Mouse (Mus musculus) intestine, embryonic 15.5 days (tissue): ENCODE measurements around the gene Tgfbr2. TPM values are rescaled to one million over a fixed set of nuclear protein-coding genes. Genes with fewer than 3 reads are reported as not detected.
A peak's percentile ranks its signal among the peaks of the same experiment; 100 is the strongest.

Source experiments
- ATAC-seq: fragments of 200-750 bp; cut with Nextera tagmentation; 2 replicates; pipeline ENCODE4 v1.8.0; 2017; ENCODE audit warnings: moderate TSS enrichment, moderate library complexity
- H3K27ac ChIP-seq: fragments of 300-500 bp; sonication (generic); 2 replicates; pipeline ENCODE4 v1.5.1; 2015; ENCODE audit warnings: mild to moderate bottlenecking, inconsistent platforms
- H3K27me3 ChIP-seq: fragments of 300-500 bp; sonication (generic); replicated peaks from 2 replicates; pipeline ENCODE4 v1.6.1; 2015; ENCODE audit warnings: inconsistent platforms
- H3K36me3 ChIP-seq: fragments of 300-500 bp; sonication (generic); 2 replicates; pipeline ENCODE4 v1.6.1; 2015; ENCODE audit warnings: inconsistent platforms
- H3K4me1 ChIP-seq: fragments of 300-500 bp; sonication (generic); replicated peaks from 2 replicates; pipeline ENCODE4 v1.6.1; 2015; ENCODE audit warnings: inconsistent platforms
- H3K4me2 ChIP-seq: fragments of 300-500 bp; sonication (generic); replicated peaks from 2 replicates; pipeline ENCODE4 v1.6.1; 2015; ENCODE audit warnings: mild to moderate bottlenecking, inconsistent platforms
- H3K4me3 ChIP-seq: fragments of 300-500 bp; sonication (generic); replicated peaks from 2 replicates; pipeline ENCODE4 v1.5.1; 2015; ENCODE audit warnings: inconsistent platforms
- H3K9ac ChIP-seq: fragments of 300-500 bp; sonication (generic); 2 replicates; pipeline ENCODE4 v1.6.1; 2015; ENCODE audit warnings: inconsistent platforms
- H3K9me3 ChIP-seq: fragments of 300-500 bp; sonication (generic); 2 replicates; pipeline ENCODE4 v1.6.1; 2016; ENCODE audit warnings: inconsistent platforms
- WGBS: fragments of 180-500 bp; shearing (Covaris S2); methylation state at CpG from one replicate; pipeline ENCODE4 v1.1.7; 2015; 5-methylcytosine and 5-hydroxymethylcytosine counted together
- polyA plus RNA-seq: library from polyadenylated mRNA; unstranded; fragments of >200 nt; fragmentation: Nextera tagmentation; extraction: Ambion mirVana; gene quantifications from 2 replicates; pipeline ENCODE4 v1.2.1, GENCODE M21; 2015

Tgfbr2 gene
- polyA plus RNA-seq, 1 experiment from 2014 or later: 31.8 TPM

DNA sequence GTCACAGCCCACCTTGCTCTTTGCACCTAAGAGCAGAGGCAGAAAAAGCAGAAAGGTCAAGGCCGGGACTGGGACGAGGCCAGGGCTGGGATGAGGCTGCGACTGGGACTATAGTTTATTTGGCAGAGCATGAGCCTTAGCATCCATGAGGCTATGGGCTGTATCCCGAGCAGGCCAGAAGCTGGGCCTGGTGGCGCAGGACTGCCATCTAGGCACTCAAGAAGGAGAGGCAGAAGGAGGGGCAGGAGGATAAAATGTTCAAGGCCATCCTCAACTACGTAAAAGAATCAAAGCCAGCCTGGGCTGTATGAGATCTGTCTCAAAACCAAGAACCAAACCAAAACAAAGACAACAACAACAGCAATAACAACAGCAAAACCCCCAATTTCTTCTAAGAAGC, 52.6 kb downstream of the Tgfbr2 start:
- no peak overlapping the region for H3K4me3 ChIP-seq
- H3K9ac ChIP-seq: no peak overlapping the region
- H3K4me1 ChIP-seq: peaks cover 12% of the 10 kb centered on the region
- WGBS: 52% methylated on average over 6 of the region's 6 CpGs
- H3K27ac ChIP-seq: peak overlapping the region; percentile 80
- H3K36me3 ChIP-seq: peaks cover 25% of the 10 kb centered on the region
- 0 out of 2 replicates have a peak, but pooled peaks have one; percentile 40 for ATAC-seq
- H3K9me3 ChIP-seq: no peaks in the 10 kb centered on the region
- H3K4me2 ChIP-seq: no peak overlapping the region
- H3K27me3 ChIP-seq: no peaks in the 10 kb centered on the region

DNA sequence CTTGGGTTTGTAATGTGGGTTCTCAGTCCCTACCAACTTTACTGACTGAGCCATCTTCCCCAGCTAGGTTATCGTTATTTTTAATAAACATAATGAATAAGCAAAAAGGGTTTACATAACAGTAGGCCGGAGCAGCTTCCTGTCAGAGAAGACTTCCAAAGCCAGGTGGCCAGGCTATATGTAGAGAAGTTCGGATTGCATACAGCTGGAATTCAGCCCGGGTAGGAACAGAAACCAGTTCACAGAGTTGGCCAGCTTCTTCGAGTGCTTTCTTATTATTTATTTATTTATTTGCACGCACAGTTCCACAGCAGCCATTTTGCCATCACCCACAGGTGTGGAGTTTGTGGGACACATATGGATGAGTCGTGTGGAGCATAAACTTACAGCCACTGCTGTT, 53.7 kb downstream of the Tgfbr2 start:
- H3K9me3 ChIP-seq: no peaks in the 10 kb centered on the region
- 51% methylated on average over 7 of the region's 7 CpGs for WGBS
- peaks cover 20% of the 10 kb centered on the region for H3K36me3 ChIP-seq
- H3K27me3 ChIP-seq: no peaks in the 10 kb centered on the region
- no peak overlapping the region for H3K4me2 ChIP-seq
- no peak overlapping the region for H3K9ac ChIP-seq
- H3K4me1 ChIP-seq: peaks cover 12% of the 10 kb centered on the region
- peak overlapping the region; percentile 64; the same call in 1 of the 2 replicates for H3K27ac ChIP-seq
- no peak; the same call in 1 of the 2 replicates for ATAC-seq
- no peak overlapping the region for H3K4me3 ChIP-seq

DNA sequence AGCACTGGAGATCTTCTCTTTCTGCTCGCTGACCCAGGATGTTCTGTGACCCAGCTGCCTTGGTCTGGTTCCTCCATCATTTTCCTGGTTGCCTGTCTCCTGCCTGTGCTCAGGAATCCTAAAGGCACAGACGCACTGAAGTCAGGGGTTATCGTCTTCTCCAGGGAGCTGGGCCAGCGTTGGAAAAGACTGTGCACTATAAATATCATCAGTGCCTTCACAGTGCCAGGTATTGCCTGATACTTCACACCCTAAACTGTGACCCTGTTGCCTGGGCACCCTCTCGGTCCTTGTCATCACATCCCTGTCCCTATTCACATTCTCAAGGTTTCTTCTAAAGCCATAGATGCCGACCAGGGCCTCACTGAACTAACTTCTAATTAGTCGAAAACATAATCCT, 55.2 kb downstream of the Tgfbr2 start:
- no peaks in the 10 kb centered on the region for H3K9me3 ChIP-seq
- no peak overlapping the region for H3K27ac ChIP-seq
- no peak overlapping the region for H3K4me3 ChIP-seq
- H3K4me1 ChIP-seq: peaks cover 12% of the 10 kb centered on the region
- H3K9ac ChIP-seq: no peak overlapping the region
- no peak overlapping the region for H3K4me2 ChIP-seq
- 79% methylated on average over 7 of the region's 7 CpGs for WGBS
- peaks cover 9% of the 10 kb centered on the region for H3K36me3 ChIP-seq
- no peak for ATAC-seq
- H3K27me3 ChIP-seq: no peaks in the 10 kb centered on the region

DNA sequence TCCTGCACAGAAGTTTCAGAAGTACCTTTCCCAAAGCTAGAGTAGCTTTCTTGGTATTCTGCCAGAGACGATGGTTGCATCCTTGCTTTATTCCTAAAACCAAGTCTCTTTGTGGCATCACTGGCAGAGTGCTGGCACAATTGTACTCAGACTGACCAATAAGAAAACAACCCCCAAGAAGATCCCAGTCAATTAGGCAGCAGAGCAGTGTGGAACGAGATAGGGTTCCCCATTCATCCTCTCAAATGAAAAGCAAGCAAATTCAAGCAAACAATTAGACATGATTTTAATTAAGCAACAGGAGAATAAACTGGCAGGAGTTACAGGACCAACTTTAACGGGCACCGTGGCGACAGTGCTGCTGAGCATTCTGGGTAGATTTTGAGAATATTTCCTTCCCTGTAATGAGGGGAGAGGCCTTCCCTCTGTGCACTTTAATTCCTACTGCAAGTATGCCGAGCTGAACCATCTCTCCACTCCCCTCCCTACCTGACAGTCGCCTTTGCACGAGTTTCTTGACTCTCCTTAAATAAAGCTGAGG, 56.8 kb downstream of the Tgfbr2 start:
- Histone ChIP-seq H3K9me3 (no peaks in the 10 kb centered on the region), H3K36me3 (peaks cover 6% of the 10 kb centered on the region), H3K4me3 (no peak overlapping the region), H3K9ac (no peak overlapping the region), H3K4me1 (peaks cover 12% of the 10 kb centered on the region), H3K4me2 (no peak overlapping the region), H3K27me3 (no peaks in the 10 kb centered on the region), H3K27ac (no peak overlapping the region)
- 79% methylated on average over 8 of the region's 8 CpGs for WGBS
- no peak for ATAC-seq

DNA sequence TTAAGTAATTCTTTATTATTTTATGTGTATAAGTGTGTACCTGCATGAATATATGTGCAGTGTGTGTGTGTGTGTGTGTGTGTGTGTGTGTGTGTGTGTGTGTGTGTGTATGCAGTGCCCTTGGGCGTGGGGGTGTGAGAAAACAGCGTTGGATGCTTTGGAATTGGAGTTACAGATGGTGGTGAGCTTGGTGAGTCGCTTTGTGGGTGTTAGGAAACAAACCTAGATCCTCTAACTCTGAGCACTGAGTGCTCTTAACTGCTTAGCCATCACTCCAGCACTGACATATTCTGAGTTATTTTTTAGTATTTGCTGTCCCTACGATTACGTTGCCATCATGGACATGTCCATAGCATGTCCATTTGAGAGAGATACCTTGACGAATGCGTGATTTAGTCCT, 59.3 kb downstream of the Tgfbr2 start:
- peaks cover 6% of the 10 kb centered on the region for H3K36me3 ChIP-seq
- H3K4me3 ChIP-seq: no peak overlapping the region
- H3K27me3 ChIP-seq: no peaks in the 10 kb centered on the region
- no peaks in the 10 kb centered on the region for H3K9me3 ChIP-seq
- ATAC-seq: no peak
- H3K4me1 ChIP-seq: 0 out of 2 replicates have a peak, but pooled peaks cover under 1% of the 10 kb centered on the region
- H3K4me2 ChIP-seq: no peak overlapping the region
- WGBS: 91% methylated on average over 7 of the region's 7 CpGs
- H3K27ac ChIP-seq: no peak overlapping the region
- H3K9ac ChIP-seq: no peak overlapping the region

DNA sequence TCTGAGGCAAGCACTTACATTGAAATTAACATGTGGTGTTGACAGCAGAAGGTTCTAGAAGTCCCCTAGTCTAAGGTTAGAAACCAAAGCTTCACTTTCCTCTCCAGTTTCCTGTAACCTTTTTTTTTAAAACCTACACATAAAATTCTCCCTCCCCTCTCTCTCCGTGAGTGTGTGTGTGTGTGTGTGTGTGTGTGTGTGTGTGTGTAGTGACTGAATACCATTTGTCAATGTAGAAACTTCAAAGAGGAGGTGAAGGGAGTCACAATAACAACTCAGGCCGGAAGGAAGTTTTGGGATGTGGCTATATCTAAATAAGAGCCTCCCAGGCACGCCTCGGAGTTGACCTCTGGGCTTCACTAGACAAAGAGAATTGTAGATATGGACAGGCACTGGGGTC, 60.8 kb downstream of the Tgfbr2 start:
- ATAC-seq: no peak
- no peak overlapping the region for H3K27ac ChIP-seq
- no peak overlapping the region for H3K4me2 ChIP-seq
- H3K4me1 ChIP-seq: no peaks in the 10 kb centered on the region
- no peaks in the 10 kb centered on the region for H3K9me3 ChIP-seq
- peaks cover 15% of the 10 kb centered on the region for H3K36me3 ChIP-seq
- no peaks in the 10 kb centered on the region for H3K27me3 ChIP-seq
- H3K4me3 ChIP-seq: no peak overlapping the region
- WGBS: 20% methylated on average over 4 of the region's 4 CpGs
- H3K9ac ChIP-seq: no peak overlapping the region

DNA sequence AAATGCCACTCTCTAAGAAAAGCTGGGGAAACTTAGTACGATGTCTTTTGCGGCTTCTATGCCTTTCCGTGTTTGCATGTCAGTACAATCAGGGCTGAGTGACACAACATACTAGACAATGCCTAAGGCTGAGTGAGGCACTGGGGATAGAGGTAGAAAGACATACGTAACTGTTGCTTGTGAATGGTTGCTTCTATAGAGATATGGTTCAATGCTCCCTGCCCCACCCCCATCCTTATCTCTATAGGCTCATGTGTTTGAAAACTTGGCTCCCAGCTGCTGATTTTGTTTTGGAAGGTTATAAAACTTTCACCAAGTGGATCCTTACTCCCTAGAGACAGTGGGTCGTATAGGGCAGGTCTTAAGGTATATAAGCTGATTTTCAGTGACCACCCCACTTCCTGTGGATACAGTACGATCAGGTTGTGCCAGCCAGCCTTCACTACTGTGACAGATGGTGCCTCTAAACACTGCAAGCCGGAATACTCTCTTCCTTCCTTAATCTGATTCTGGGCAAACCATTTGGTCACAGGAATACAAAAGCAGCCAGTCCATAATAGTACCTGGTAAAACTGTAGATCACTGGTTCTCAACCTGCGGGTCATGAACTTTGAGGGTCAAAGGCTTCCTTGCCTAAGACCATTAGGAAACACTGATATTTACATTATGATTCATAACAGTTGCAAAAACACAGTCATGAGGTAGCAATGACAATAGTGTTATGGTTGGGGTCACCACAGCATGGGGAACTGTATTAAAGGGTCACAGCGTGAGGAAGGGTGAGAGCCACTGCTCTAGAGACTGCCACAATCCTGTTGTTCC, 63.8 kb downstream of the Tgfbr2 start:
- no peaks in the 10 kb centered on the region for H3K27me3 ChIP-seq
- no peaks in the 10 kb centered on the region for H3K4me1 ChIP-seq
- H3K9me3 ChIP-seq: no peaks in the 10 kb centered on the region
- H3K27ac ChIP-seq: no peak overlapping the region
- no peak overlapping the region for H3K4me3 ChIP-seq
- H3K9ac ChIP-seq: no peak overlapping the region
- WGBS: 79% methylated on average over 9 of the region's 9 CpGs
- ATAC-seq: no peak
- peaks cover 34% of the 10 kb centered on the region for H3K36me3 ChIP-seq
- no peak overlapping the region for H3K4me2 ChIP-seq

DNA sequence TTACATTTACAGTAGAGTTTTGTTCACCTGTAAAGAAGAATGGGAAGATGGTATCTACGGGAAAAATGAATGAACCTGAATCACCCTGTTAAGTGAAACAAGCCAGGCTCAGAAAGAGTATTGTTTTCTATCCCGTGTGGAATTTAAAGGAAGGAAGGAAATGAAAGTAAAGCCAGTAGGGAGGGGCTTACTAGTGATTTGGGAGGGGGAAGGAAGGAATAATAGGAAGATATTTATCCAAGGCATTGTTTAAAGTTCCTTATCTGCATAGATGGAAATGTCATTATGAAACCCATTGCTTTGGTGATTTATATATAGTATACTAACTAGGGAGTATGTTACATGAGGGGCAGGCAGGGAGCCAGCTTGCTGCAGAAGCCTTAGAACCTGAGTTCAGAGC, 66.4 kb downstream of the Tgfbr2 start:
- Histone ChIP-seq H3K4me2 (no peak overlapping the region), H3K9ac (no peak overlapping the region), H3K4me1 (no peaks in the 10 kb centered on the region), H3K36me3 (peaks cover 42% of the 10 kb centered on the region), H3K27me3 (no peaks in the 10 kb centered on the region), H3K9me3 (no peaks in the 10 kb centered on the region), H3K4me3 (no peak overlapping the region), H3K27ac (no peak overlapping the region)
- ATAC-seq: no peak
- 80% methylated on average over 2 of the region's 2 CpGs for WGBS

DNA sequence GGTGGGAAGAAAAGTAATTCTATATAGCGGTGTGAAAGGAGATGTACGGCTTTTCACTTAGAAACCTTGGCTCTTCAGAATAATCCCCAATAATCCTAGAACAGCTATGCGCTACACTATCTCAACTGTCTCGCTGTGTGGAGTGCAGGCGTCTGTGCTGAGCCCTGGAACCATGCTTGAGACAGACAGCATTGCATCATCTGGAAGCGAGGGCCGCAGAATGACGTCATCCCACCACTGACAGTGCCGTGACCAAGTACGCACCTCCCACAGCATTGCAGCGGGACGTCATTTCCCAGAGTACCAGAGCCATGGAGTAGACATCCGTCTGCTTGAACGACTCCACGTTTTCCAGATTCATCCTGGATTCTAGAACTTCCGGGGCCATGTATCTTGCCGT, 70.4 kb downstream of the Tgfbr2 start:
- Histone ChIP-seq H3K27me3 (no peaks in the 10 kb centered on the region), H3K9ac (no peak overlapping the region), H3K9me3 (no peaks in the 10 kb centered on the region), H3K4me2 (no peak overlapping the region), H3K27ac (no peak overlapping the region), H3K4me1 (peaks cover 3% of the 10 kb centered on the region), H3K36me3 (peaks cover 36% of the 10 kb centered on the region), H3K4me3 (no peak overlapping the region)
- no peak for ATAC-seq
- WGBS: 89% methylated on average over 17 of the region's 17 CpGs

DNA sequence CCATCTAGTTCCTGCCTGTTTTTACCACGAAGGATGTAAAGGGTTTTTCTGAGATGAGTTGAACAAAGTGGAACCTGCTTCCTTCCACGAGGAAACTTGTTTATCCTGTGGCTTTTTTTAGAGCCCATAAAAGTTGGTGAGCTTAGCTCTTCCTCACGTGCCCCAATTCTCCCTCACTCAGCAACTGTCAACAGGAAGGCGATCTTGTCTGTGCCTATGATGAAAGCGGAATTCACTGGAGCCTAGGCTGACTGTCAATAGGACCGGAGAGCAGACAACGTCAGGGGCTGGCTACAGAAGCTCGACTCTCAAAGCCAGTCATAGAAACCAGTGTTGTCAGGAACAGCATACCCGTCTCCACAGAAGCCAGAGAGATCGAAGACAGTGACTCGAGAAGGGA, 73.3 kb downstream of the Tgfbr2 start:
- 56% methylated on average over 11 of the region's 11 CpGs for WGBS
- Histone ChIP-seq H3K27me3 (no peaks in the 10 kb centered on the region), H3K4me3 (no peak overlapping the region), H3K9me3 (no peaks in the 10 kb centered on the region), H3K4me2 (no peak overlapping the region), H3K4me1 (peaks cover 14% of the 10 kb centered on the region), H3K36me3 (peaks cover 14% of the 10 kb centered on the region), H3K27ac (no peak overlapping the region), H3K9ac (no peak overlapping the region)
- ATAC-seq: no peak

DNA sequence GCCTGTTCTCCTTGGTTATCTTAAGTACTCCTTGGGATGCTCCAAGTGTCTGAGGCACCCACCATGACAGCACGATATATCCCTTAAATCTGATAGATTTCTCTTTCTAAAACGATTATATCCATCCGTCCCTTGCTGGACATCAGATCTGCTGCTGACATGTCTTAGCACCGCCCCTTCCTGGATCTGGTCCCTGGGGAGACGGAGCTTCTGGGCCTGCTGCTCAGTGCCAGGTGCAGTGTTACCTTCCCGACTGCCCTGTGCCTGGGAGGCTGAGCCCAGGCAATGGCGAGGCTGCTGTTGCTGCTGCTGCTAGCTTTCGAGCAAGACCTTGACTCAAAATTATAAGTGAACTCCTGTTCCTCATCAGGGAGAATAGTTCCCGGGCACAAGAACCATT, 75.1 kb downstream of the Tgfbr2 start:
- Histone ChIP-seq H3K27ac (no peak overlapping the region), H3K36me3 (peaks cover 10% of the 10 kb centered on the region), H3K9ac (no peak overlapping the region), H3K27me3 (no peaks in the 10 kb centered on the region), H3K4me1 (peaks cover 14% of the 10 kb centered on the region), H3K4me2 (no peak overlapping the region), H3K4me3 (no peak overlapping the region), H3K9me3 (no peaks in the 10 kb centered on the region)
- ATAC-seq: no peak
- 69% methylated on average over 9 of the region's 9 CpGs for WGBS

DNA sequence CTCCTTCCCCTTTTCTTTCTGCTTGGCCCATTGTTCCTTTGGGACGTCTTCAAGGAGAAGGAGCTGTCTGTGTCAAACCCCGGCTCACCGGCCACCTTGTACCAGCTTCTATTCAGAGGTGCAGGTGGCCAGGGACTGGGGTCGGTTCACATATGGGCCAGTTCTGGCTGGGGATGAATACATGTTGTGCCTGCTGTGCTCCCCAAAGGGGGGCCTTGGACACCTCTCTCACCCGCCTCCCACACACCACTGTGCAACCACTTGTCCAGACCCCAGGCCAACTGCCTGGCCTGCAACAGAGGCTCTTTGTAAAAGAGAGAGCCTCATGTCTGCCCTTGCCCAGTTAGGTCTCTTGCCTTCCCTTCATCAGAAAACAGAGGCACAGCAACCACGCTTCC, 75.6 kb downstream of the Tgfbr2 start:
- ATAC-seq: peak; percentile 58; the same call in 1 of the 2 replicates
- 71% methylated on average over 6 of the region's 6 CpGs for WGBS
- H3K36me3 ChIP-seq: peaks cover 7% of the 10 kb centered on the region

More for the DNA sequence above, 75.6 kb downstream of the Tgfbr2 start:
- Histone ChIP-seq H3K27me3 (no peaks in the 10 kb centered on the region), H3K4me2 (no peak overlapping the region), H3K9me3 (no peaks in the 10 kb centered on the region), H3K4me3 (no peak overlapping the region), H3K4me1 (peaks cover 14% of the 10 kb centered on the region), H3K27ac (peak overlapping the region; percentile 75; the same call in 1 of the 2 replicates), H3K9ac (no peak overlapping the region)
